Mouse (Mus musculus) spleen, postnatal 36 days (tissue): ENCODE results near the gene Nacad.
"Not testable (repeated sequence)": the region's sequence is repeated elsewhere in the genome, so short reads cannot be mapped to it uniquely, and the experiment has no call there.

Source experiments
- DNase-seq, 2 experiments: peaks; one replicate each; pipeline ENCODE4 v3.0.0; 2022; ENCODE audit warnings: low spot score in 2 of 2, mixed read lengths in 1 of 2

The Nacad gene

DNA sequence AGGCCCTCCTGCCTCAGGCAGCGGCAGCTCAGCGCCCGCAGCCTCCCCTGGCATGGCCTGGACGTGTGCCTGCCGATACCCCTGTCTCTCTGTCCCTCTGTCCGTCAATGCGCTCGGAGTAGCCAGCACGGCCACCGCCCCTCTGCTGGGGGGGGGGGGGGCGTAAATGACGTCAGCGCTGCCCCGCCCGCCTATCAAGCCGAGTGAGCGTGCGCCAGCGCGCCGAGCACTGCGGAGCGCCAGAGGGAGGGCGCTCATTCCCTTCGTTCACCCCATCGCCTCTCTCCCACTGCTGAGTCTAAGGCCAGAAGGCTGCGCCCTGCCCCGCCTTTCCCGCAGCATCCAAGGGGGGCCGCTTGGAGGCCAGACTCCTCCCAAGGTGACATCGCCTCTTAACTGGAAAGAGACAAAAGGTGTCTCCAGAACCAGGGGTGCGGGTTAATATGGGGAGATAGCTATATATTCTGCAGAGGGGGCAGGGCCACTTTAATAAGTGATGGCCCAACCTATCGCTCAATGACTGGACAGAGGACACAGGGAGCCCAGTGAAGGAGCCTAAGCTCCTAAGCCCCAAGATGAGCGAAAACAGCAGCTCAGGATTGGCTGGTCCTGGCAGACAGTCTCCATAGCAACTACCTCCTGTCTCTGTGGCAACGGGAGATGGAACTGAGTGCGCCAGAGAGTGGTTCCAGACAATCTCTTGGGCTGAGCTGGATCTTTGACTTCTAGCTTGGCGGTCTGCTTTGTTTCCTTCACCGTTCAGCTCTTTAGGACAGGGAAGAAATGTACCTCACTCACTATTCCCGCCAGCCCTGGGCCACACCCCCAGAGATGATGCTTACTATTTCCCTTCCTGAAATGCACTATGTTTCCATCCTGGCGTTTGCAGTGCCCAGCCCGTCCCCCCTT is at the start of gene Nacad:
Gene Nacad (minus strand): TSS at position 563 of the 909 bp plus-strand sequence.
- no peak for DNase-seq

- peak; percentile 59 to 75 for DNase-seq
These were observed 49.0 kb upstream of the Nacad start for GRCm38 (mm10) chr11:6654903-6655302.

DNA sequence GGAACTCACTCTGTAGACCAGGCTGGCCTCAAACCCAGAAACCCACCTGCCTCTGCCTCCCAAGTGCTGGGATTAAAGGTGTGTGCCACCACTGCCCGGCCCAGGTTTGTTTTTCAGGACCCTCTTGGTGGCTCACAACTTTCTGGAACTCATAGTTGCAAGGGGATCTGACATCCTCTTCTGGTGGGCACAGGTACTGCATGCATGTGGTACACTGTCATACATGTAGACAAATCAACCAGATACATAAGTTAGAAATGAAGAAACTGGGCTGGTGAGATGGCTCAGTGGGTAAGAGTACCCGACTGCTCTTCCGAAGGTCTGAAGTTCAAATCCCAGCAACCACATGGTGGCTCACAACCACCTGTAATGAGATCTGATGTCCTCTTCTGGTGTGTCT is 47.1 kb upstream of the Nacad start:
- not testable (repeated sequence) for DNase-seq

GRCm38 (mm10) chr11:6650519-6650918 is 44.7 kb upstream of the Nacad start:
- DNase-seq, result no peak

DNA sequence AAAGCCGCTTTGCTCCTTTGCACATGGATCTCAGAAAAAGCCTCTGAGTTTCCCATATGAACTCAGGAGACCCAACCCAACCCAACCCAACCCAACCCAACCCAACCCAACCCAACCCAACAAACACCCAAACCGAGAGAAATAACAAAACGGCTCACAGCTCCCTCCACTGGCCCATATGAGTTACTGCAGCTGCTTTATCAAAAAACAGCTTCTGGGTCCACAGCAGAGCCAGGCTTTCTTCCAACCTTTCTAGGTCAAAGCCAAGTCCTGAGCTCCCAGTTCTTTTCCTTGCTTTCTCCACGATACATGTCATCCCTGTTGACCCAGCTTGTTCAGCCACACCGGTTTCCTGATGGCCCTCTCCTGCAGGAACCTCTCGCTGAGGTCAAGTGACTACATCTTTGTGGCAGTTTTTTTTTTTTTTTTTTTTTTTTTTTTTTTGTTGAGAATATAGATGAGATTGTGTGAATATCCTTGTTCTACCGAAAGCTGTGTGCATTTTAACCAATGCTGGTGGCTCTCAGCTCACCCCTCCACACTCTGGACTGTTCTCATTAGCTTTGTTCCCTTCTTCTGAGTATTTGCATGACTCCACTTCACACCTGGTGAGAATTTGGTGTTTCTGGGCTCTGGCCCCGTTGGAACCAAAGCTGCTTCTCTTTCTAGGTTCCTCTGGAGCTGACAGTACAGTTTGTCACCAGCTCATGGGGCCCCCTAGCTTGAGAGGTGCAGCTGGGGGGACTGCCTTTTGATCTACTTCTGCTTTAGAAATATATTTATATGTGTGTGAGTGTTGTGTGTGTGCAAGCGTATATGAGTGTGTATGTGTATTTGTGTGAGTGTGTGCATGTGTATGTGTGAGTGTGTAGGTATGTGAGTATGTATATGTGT is 42.2 kb upstream of the Nacad start:
- no peak for DNase-seq

DNA sequence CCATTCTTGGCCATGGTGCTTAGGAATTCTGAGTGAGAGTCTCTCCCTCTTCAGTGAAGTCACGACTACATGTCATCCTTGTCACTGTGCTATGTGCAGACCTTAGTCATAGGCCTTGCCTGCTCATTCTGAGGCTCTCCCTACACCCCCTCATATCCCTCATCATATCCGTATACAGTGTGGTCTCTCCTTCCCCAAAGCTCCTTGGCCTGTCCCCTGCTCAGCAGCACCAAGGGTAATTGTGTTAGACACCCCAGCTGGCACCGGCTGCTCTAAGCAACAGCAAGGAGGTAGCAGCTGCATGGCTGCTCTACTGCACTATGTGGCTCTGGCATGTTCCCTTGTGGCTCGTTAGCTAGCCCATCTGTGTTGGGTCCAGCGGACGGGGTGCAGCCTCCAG is 38.7 kb upstream of the Nacad start:
- no peak for DNase-seq

DNA sequence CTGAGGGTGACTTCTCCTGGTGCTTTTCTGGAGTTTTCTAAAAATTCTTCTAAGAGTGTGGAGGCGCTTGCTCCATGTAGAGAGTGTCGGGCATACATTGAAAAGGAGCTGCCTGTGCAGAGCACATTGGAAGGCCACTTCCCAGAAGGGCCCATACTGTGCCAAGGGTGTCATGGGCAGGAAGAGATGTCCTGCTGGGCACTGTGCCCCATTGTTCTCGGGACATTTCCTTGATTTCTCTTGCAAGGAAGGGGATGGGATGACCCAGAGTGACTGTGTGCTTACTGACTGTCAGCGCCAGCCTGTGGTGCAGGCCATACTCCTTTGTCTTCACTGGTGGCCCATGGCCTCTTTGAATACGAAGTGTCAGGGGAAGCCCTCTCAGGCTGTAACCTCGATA is 33.2 kb upstream of the Nacad start:
- no peak for DNase-seq

- no peak for DNase-seq
These were observed 32.7 kb upstream of the Nacad start, which contains the start of gene Wap for GRCm38 (mm10) chr11:6638537-6638936. Gene Wap (minus strand): TSS chr11:6638637.

GRCm38 (mm10) chr11:6636150-6636549 is 30.3 kb upstream of the Nacad start:
- no peak for DNase-seq

DNA sequence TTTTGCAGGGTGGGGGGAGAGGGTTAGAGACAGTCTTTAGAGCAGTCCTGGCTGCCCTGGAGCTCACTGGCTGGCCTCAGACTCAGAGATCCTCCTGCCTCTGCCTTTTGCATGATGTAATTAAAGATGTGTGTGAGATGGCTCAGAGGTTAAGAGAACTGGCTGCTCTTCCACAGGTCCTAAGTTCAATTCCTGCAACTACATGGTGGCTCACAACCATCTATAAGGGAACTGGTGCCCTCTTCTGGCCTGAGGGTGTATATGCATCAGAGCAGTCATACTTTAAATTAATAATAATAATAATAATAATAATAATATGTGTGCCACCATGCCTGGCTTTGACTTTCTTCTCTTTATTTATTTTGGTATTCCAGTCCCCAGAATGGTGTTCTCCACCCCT is 23.8 kb upstream of the Nacad start:
- peak in 1 of 2 experiments; percentile 45 for DNase-seq

GRCm38 (mm10) chr11:6628568-6628967 is 22.7 kb upstream of the Nacad start:
- DNase-seq, result peak; percentile 67

DNA sequence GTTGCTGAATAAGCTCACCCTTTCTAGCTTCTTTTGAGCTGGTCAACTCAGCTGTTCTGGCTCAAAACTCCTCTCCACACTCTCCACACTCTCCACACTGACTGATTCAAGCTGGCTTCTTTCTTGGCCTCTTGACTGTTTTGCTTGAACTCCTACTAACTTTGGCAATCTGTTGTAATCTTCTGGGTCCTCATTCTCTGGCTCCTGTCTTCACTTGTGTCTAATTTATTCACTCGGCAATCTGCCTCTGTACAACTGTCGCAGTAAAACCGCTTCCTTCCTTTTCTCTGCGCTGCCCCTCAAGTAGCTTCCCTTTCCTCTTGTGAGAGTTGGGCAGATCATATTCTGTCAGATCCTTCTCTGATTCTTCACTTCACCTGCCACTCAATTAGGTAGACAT is 21.9 kb upstream of the Nacad start:
- peak; percentile 76 to 80 for DNase-seq

DNA sequence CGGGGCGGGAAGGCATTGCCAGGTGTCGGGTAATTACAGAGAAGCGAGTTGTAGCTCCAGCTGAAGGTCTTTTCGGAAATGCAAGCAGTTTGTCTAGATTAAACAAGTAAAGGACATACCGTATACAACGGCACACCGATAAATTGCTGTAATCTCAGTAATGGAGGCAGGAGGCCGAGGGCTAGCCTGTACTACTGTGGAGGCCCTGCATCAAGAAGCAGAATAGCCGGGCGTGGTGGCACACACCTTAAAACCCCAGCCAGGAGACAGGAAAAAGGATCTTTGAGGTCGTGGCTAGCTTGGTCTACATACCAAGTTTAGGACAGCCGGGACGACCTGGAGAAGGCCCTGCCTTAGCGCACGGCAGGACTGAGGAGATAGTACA is 20.5 kb upstream of the Nacad start:
- no peak for DNase-seq

- DNase-seq, result peak; percentile 90 to 91
These were observed 19.9 kb upstream of the Nacad start, which contains the start of gene Tbrg4 for GRCm38 (mm10) chr11:6625478-6626387. Gene Tbrg4 (minus strand): TSS chr11:6626067.

GRCm38 (mm10) chr11:6624619-6625382 is 18.9 kb upstream of the Nacad start:
- DNase-seq, result no peak

DNA sequence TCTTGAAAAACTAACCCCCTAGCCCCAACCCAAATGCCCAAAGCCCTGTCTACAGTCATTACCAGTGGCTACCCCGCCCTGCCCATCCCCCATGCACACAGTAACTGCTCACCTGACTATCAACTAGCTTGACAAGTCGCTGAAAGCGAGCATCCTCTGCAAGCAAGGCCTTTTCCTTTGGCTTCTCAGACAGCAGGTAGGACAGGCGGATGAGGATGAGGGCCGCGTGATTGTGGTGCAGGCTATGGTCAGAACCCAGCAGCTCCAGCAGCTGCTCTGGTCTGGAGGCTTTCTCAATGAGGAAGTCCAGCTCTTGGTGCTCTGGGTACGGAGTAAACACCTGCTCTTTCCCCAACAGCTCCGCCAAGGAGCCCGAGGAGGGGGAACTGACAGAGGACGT is 17.9 kb upstream of the Nacad start:
- DNase-seq, result no peak

- no peak for DNase-seq
These were observed 9.7 kb upstream of the Nacad start for GRCm38 (mm10) chr11:6615250-6616205.

GRCm38 (mm10) chr11:6605021-6605481 is 802 bp downstream of the Nacad start:
- DNase-seq, result no peak

DNA sequence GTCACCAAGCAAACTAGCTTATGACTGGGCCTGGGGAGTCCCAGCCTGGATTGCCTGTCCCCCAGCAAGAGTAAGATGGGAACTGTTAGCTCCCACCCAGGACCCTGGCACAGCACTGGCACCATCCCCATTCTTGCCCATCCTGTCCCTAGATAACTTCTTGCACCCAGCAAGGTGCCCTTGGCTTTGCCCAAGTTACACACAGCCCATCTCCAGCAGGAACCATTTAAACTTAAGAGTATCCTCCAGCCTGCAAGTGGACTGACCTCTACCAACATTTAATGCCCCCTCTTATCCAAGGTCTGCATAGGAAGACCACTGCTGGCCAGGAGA is 1.3 kb downstream of the Nacad start:
- DNase-seq, result no peak
